Mouse (Mus musculus): ENCODE results near the gene Rhbdd2.

Rhbdd2 gene

DNA sequence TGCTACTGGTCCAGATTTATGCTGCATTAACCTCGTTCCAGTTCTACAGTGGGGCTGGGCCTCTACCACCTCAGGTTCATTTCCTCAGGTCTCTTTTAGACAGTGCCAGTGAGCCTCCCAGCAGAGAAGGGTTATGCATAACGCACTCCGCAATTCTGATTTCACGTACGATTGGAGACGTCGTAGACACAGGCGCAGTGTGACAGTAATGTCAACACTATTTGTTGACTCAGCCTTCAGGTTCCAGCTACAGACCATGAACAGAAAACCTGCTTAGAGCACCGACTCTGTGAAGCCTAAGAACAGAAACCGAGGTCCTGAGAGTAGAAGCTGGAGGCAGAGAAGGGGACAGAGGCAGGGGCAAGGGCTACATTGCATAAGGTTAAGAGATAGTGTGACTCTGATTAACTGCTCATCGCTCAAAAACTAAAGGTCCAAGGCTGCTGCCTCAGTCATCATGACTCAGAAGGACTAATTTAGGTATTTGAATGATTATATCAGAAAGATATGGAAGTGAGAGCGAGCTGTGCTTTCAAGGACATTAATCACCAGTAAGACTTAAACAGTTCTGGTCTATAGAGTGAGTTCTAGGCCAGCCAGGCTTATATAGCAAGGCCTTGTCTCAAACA is 50.6 kb downstream of the Rhbdd2 start:
- DNase-seq, result no peak

GRCm38 (mm10) chr5:135690401-135690800 is 58.0 kb downstream of the Rhbdd2 start:
- DNase-seq, result no peak

DNA sequence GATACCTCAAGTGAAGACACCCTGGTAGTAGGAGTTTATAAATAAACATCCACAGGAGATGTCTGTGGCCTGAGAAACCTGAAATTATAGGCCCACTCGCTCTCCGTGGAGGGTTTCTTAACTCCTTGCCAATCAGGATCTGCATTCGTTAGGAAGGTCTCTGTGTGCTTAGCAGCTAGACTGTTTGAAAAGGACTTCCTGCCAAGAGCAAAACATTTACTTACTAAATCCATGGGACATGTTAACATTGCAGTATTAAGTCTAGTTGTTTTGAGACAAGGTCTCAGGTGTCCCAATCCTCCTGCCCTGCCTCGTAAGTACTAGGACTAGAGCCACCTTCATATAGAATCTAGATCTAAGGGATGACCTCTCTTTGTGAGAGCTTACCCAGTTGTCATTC is 58.8 kb downstream of the Rhbdd2 start:
- DNase-seq, result no peak

- peak; percentile 77 for DNase-seq
Measured at GRCm38 (mm10) chr5:135693281-135693853, 60.9 kb downstream of the Rhbdd2 start.

- DNase-seq, result no peak
Measured at GRCm38 (mm10) chr5:135695277-135695721, 62.9 kb downstream of the Rhbdd2 start.

All from kidney, postnatal 10 days (tissue).